Mouse (Mus musculus) spleen, adult 2 months (tissue): Measurements from ENCODE around the gene Tmem191c. TPM values are rescaled to one million over a fixed set of nuclear protein-coding genes. Genes with fewer than 3 reads are reported as not detected.

Source experiments
- DNase-seq, 2 experiments: peaks; one replicate each; pipeline versions ENCODE4 v3.0.0 to v3.0.0-alpha.2; 2012 to 2021; ENCODE audit warnings: low spot score in 2 of 2, low read depth in 1 of 2
- H3K27ac ChIP-seq: fragments of 200-500 bp; 2 replicates; pipeline ENCODE4 v1.5.1; 2012; ENCODE audit warnings: low read length, inconsistent platforms; ENCODE audit not compliant: insufficient read depth
- H3K27me3 ChIP-seq: fragments of 200-500 bp; 2 replicates; pipeline ENCODE4 v1.6.1; 2012; ENCODE audit warnings: mild to moderate bottlenecking, moderate library complexity, low read length, inconsistent platforms; ENCODE audit not compliant: control insufficient read depth, insufficient read depth
- H3K36me3 ChIP-seq: fragments of 200-500 bp; 2 replicates; pipeline ENCODE4 v1.6.1; 2012; ENCODE audit warnings: mild to moderate bottlenecking, low read length, inconsistent platforms; ENCODE audit not compliant: control insufficient read depth, insufficient read depth
- H3K4me1 ChIP-seq: fragments of 200-500 bp; 2 replicates; pipeline ENCODE4 v1.6.1; 2011; ENCODE audit warnings: inconsistent platforms; ENCODE audit not compliant: control insufficient read depth, insufficient read depth, insufficient read length
- H3K4me3 ChIP-seq: fragments of 200-500 bp; 2 replicates; pipeline ENCODE4 v1.5.1; 2011; ENCODE audit warnings: mild to moderate bottlenecking, inconsistent platforms; ENCODE audit not compliant: insufficient read depth, insufficient read length; ENCODE audit errors: extremely low read depth
- CTCF ChIP-seq: fragments of 200-500 bp; IDR thresholded peaks from 2 replicates; pipeline ENCODE4 v1.5.1; 2011; ENCODE audit warnings: mild to moderate bottlenecking, inconsistent platforms; ENCODE audit not compliant: insufficient read depth, insufficient read length, insufficient replicate concordance; ENCODE audit errors: extremely low read depth
- POLR2A ChIP-seq: fragments of 200-500 bp; IDR thresholded peaks from 2 replicates; pipeline ENCODE4 v1.6.1; 2011; ENCODE audit warnings: low read depth, low read length, inconsistent platforms
- WGBS: fragments of 180-500 bp; shearing (Covaris S2); methylation state at CpG from one replicate; pipeline ENCODE4 v1.1.7; 2018; 5-methylcytosine and 5-hydroxymethylcytosine counted together
- polyA plus RNA-seq: library from polyadenylated mRNA; depleted of rRNA; stranded (reverse); fragments of >200 nt; gene quantifications from 2 replicates; pipeline ENCODE4 v1.2.3, GENCODE M21; 2012

The Tmem191c gene
- polyA plus RNA-seq, 1 experiment: 22.9 TPM

DNA sequence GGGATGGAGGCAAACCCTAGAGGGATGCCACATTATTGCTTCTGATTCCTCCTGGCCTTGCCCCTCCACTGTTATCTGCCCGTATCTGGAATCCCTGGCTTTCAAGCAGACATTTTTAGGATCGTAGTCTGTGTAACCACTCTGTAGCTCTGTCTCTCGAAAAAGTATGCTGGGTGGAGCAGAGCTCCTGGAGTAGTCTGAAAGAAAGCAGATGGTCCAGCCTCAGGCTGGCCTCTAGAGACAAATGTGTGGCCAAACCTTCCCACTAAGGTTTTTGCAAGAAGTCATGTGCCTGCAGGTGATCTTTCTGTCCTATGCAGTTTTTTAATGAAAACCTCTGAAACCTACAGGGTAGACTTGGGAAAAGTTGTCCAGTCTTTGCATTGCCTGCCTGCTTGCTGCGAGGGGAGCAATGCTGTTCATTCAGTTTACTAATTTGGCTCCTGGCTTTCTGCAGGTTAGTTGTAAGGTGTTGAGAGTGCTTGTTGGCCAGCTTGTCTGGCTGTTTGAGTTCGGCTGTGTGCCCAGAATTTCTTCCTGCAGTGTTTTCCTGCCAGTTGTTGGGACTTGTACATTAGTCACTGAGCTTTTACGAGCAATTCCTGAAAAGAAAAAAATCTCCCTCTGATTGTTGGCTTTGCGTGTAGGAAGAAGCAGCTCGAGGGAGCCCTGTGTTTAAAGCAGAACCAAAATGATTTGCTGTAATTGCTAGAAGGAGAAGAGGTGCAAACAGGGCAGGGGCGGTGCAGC lies 40.8 kb upstream of the Tmem191c start:
- no peaks in the 10 kb centered on the region; the same call in 1 of the 2 replicates for H3K4me1 ChIP-seq
- no peak overlapping the region for H3K27ac ChIP-seq
- no peak overlapping the region for H3K4me3 ChIP-seq
- H3K27me3 ChIP-seq: no peaks in the 10 kb centered on the region
- TF ChIP-seq CTCF (no peak), POLR2A (no peak)
- DNase-seq: no peak
- H3K36me3 ChIP-seq: no peaks in the 10 kb centered on the region
- WGBS: 71% methylated on average over 9 of the region's 9 CpGs

GRCm38 (mm10) chr16:17237634-17238033 lies 38.2 kb upstream of the Tmem191c start:
- Histone ChIP-seq H3K4me3 (no peak overlapping the region), H3K36me3 (no peaks in the 10 kb centered on the region), H3K4me1 (no peaks in the 10 kb centered on the region; the same call in 1 of the 2 replicates), H3K27ac (no peak overlapping the region), H3K27me3 (no peaks in the 10 kb centered on the region)
- DNase-seq: no peak
- TF ChIP-seq POLR2A (no peak), CTCF (no peak)
- WGBS: 75% methylated on average over 3 of the region's 3 CpGs

- Histone ChIP-seq H3K27me3 (no peaks in the 10 kb centered on the region), H3K36me3 (no peaks in the 10 kb centered on the region), H3K4me3 (no peak overlapping the region), H3K4me1 (no peaks in the 10 kb centered on the region), H3K27ac (no peak overlapping the region)
- TF ChIP-seq CTCF: no peak
- TF ChIP-seq POLR2A: no peak
- 94% methylated on average over 2 of the region's 2 CpGs for WGBS
- DNase-seq: no peak
These were observed 36.5 kb upstream of the Tmem191c start for GRCm38 (mm10) chr16:17239409-17239808.

DNA sequence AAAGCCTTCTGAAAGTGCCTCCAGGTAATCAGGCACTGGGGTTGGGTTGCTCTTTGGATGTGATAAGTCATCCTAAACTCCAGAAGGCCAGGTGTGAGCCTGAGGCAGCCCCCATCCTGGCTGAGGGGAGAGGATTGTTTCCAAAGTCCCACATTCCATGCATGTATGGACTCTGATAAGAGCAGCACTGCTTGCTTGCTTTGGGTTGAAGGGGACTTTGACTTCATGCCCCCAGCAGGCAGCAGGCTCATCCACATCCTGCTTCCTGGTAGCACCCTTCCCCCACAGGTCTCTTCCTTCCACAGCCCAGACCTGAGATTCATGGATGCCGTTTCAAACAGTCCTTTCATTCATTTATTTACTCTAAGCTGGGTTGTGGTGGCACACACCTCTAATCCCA lies 32.1 kb upstream of the Tmem191c start:
- 57% methylated on average over 1 of the region's 1 CpGs for WGBS
- Histone ChIP-seq H3K36me3 (no peaks in the 10 kb centered on the region), H3K4me1 (no peaks in the 10 kb centered on the region), H3K4me3 (no peak overlapping the region), H3K27ac (no peak overlapping the region), H3K27me3 (no peaks in the 10 kb centered on the region)
- no peak for DNase-seq
- no peak for TF ChIP-seq POLR2A
- no peak for TF ChIP-seq CTCF

DNA sequence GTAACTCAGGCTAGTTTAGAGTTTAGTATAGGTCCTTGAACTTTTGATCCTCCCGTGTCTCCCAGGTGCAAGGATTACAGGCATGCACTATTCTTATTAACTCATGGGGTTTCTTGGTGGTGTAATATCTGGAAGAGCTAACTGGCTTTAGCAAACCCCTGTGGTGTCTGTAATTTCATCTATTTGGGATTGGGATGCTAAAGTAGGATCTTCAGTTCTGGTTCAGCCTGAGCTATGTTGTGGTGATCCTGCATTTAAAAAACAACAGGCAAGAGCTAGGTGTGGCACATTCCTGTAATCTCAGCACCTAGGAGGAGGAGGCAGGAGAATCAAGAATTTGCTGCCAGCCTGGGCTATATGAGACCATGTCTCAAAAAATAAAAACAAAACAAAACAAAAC lies 30.9 kb upstream of the Tmem191c start:
- H3K27me3 ChIP-seq: no peaks in the 10 kb centered on the region
- TF ChIP-seq CTCF: no peak
- TF ChIP-seq POLR2A: no peak
- no peak overlapping the region for H3K27ac ChIP-seq
- H3K4me3 ChIP-seq: no peak overlapping the region
- DNase-seq: no peak
- WGBS: 72% methylated on average over 1 of the region's 1 CpGs
- H3K36me3 ChIP-seq: no peaks in the 10 kb centered on the region
- no peaks in the 10 kb centered on the region for H3K4me1 ChIP-seq

- no peaks in the 10 kb centered on the region for H3K27me3 ChIP-seq
- TF ChIP-seq CTCF (no peak), POLR2A (no peak)
- DNase-seq: no peak
- H3K27ac ChIP-seq: no peak overlapping the region
- 85% methylated on average over 4 of the region's 4 CpGs for WGBS
- no peak overlapping the region for H3K4me3 ChIP-seq
- H3K4me1 ChIP-seq: no peaks in the 10 kb centered on the region
- no peaks in the 10 kb centered on the region for H3K36me3 ChIP-seq
These were observed 28.1 kb upstream of the Tmem191c start for GRCm38 (mm10) chr16:17247727-17248126.

GRCm38 (mm10) chr16:17249135-17249534 lies 26.7 kb upstream of the Tmem191c start:
- no peaks in the 10 kb centered on the region for H3K27me3 ChIP-seq
- no peak for TF ChIP-seq POLR2A
- TF ChIP-seq CTCF: no peak
- H3K4me1 ChIP-seq: no peaks in the 10 kb centered on the region
- 29% methylated on average over 6 of the region's 6 CpGs for WGBS
- no peak overlapping the region for H3K4me3 ChIP-seq
- DNase-seq: no peak
- no peaks in the 10 kb centered on the region for H3K36me3 ChIP-seq
- H3K27ac ChIP-seq: no peak overlapping the region
